Mouse (Mus musculus) liver, embryonic 14.5 days (tissue): ENCODE results near the gene Dock9. TPM values are rescaled to one million over a fixed set of nuclear protein-coding genes. Genes with fewer than 3 reads are reported as not detected.
"Not testable (repeated sequence)": the region's sequence is repeated elsewhere in the genome, so short reads cannot be mapped to it uniquely, and the experiment has no call there.

Source experiments
- ATAC-seq: fragments of 200-750 bp; cut with Nextera tagmentation; 2 replicates; pipeline ENCODE4 v1.8.0; 2017; ENCODE audit warnings: moderate number of reproducible peaks, mild to moderate bottlenecking, moderate library complexity; ENCODE audit not compliant: insufficient read depth
- DNase-seq, 3 experiments: peaks; one replicate each; pipeline ENCODE4 v3.0.0-alpha.2; 2012 to 2013; ENCODE audit warnings: low read depth in 3 of 3, low spot score in 3 of 3
- H3K27ac ChIP-seq: fragments of 300-500 bp; sonication (generic); 2 replicates; pipeline ENCODE4 v1.5.1; 2014; ENCODE audit warnings: moderate library complexity, mild to moderate bottlenecking, control low read depth, inconsistent platforms
- H3K27me3 ChIP-seq: fragments of 300-500 bp; sonication (generic); 2 replicates; pipeline ENCODE4 v1.6.1; 2014; ENCODE audit warnings: mild to moderate bottlenecking, low read length, moderate library complexity; ENCODE audit not compliant: control insufficient read depth, insufficient read depth
- H3K36me3 ChIP-seq: fragments of 300-500 bp; sonication (generic); replicated peaks from 2 replicates; pipeline ENCODE4 v1.6.1; 2014; ENCODE audit warnings: low read depth; ENCODE audit not compliant: control insufficient read depth, insufficient read depth
- H3K4me1 ChIP-seq, 2 experiments: fragments of 200-500 bp in 1 of 2; fragments of 300-500 bp in 1 of 2; sonication (generic) in 1 of 2; replicated peaks; 2 replicates each; pipeline ENCODE4 v1.6.1; 2012 to 2014; ENCODE audit warnings: antibody characterized with exemption in 1 of 2, inconsistent platforms in 1 of 2, low read length in 1 of 2; ENCODE audit not compliant: control insufficient read depth in 2 of 2, insufficient read depth in 2 of 2
- H3K4me2 ChIP-seq: fragments of 300-500 bp; sonication (generic); 2 replicates; pipeline ENCODE4 v1.6.1; 2014; ENCODE audit warnings: low read depth, mild to moderate bottlenecking, control low read depth, moderate library complexity
- H3K4me3 ChIP-seq, 2 experiments: fragments of 200-500 bp in 1 of 2; fragments of 300-500 bp in 1 of 2; sonication (generic) in 1 of 2; 2 replicates each; pipeline ENCODE4 v1.5.1; 2012 to 2014; ENCODE audit warnings: low read depth in 2 of 2, low read length in 2 of 2, mild to moderate bottlenecking in 2 of 2, control low read depth in 1 of 2, inconsistent platforms in 1 of 2, moderate library complexity in 1 of 2; ENCODE audit not compliant: insufficient read depth in 1 of 2
- H3K9ac ChIP-seq: fragments of 300-500 bp; sonication (generic); replicated peaks from 2 replicates; pipeline ENCODE4 v1.6.1; 2014; ENCODE audit warnings: mild to moderate bottlenecking, control low read depth, moderate library complexity
- H3K9me3 ChIP-seq: fragments of 300-500 bp; sonication (generic); 2 replicates; pipeline ENCODE4 v1.6.1; 2016; ENCODE audit warnings: low read length, mixed read lengths; ENCODE audit not compliant: control insufficient read depth
- CTCF ChIP-seq: IDR thresholded peaks from 2 replicates; pipeline ENCODE4 v1.5.1; 2016; ENCODE audit warnings: antibody characterized with exemption, low read depth, control low read depth
- EP300 ChIP-seq: IDR thresholded peaks from 2 replicates; pipeline ENCODE4 v1.6.1; 2016; ENCODE audit warnings: antibody characterized with exemption, low read depth
- WGBS: fragments of 180-500 bp; shearing (Covaris S2); extraction: QIAGEN DNeasy Blood & Tissue Kit; methylation state at CpG from one replicate; pipeline ENCODE4 v1.1.7; 2014; ENCODE audit not compliant: insufficient replicate concordance; 5-methylcytosine and 5-hydroxymethylcytosine counted together
- polyA plus RNA-seq, 2 experiments: library from polyadenylated mRNA; depleted of rRNA in 1 of 2; stranded (reverse) in 1 of 2; unstranded in 1 of 2; fragments of >200 nt; fragmentation: Nextera tagmentation in 1 of 2; extraction: Ambion mirVana in 1 of 2; gene quantifications; 2 replicates each; pipeline versions ENCODE4 v1.2.1 to v1.2.3; 2012 to 2014

Dock9 gene
- polyA plus RNA-seq, 2 experiments: 1.2 to 1.8 TPM

DNA sequence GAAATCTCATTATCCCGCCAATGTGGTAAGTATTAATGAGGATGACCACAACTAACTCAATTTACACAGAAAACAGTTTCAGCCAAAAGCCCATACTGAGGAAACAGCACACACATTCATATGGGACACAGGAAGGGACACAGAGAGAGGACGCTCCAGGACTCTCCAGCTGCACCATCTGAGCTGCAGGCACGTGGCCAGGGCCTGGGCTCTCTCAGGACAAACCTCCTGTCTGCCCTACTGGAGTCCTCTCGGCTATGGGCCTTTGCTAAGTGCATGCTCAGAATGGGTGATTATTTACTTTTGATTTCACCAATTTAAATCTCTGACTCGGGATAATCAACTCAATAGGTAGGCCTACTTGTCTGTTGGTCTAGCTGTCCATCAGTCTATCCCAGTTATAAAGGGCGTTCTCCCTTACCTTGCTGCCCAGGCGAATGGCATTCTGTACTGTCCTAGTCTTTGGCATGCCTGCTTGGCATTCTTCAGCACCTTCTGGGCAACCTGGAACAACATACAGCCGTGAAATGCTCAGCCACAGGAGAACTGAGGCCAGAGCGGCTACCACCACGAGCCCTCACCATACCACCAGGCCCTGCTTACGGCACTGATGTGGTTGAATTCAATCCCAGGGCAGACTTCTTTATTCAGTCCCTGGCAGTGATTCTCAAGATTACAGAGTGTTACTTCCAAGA is 162.8 kb downstream of the Dock9 start:
- ATAC-seq (no peak), DNase-seq (no peak)
- H3K4me1 ChIP-seq: no peaks in the 10 kb centered on the region
- no peak overlapping the region for H3K4me3 ChIP-seq
- H3K36me3 ChIP-seq: no peaks in the 10 kb centered on the region
- no peaks in the 10 kb centered on the region for H3K27me3 ChIP-seq
- WGBS: 71% methylated on average over 11 of the region's 11 CpGs
- H3K9ac ChIP-seq: no peak overlapping the region
- no peak for TF ChIP-seq EP300
- no peak for TF ChIP-seq CTCF
- H3K27ac ChIP-seq: no peak overlapping the region
- no peak overlapping the region for H3K4me2 ChIP-seq
- H3K9me3 ChIP-seq: no peaks in the 10 kb centered on the region

DNA sequence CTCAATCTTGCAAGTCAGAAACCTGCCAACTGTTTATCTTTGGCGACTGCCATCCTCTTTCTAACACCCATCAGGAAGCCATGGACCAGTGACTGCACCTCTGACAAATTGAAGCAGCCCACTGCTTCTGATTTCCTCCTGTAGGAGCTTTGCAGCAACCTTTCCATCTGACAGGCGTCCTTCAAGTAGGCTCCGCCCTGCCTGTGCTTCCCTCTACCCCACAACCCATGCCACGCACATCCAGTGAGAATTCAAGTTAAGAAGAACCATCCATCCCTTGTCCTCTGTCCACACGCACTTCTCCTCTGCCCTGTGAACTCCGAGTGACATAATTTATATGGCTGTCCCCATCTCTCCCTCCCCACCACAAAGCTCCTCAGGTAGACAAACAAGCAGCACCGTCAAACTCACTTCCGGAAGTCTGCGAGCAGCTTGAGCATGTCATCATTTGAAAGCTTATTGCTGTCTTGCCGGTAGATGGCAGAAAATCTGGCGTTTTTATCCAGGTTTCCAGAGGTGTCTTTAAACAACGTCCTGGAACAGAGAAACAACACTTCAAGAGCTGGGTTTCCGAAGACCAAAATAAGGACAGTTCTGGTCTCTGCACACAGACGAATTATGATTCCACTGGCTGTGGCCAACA is 163.4 kb downstream of the Dock9 start:
- Histone ChIP-seq H3K27me3 (no peaks in the 10 kb centered on the region), H3K9me3 (no peaks in the 10 kb centered on the region), H3K36me3 (no peaks in the 10 kb centered on the region), H3K9ac (no peak overlapping the region), H3K4me3 (no peak overlapping the region), H3K4me1 (no peaks in the 10 kb centered on the region), H3K27ac (no peak overlapping the region), H3K4me2 (no peak overlapping the region)
- DNase-seq: no peak
- TF ChIP-seq EP300: no peak
- no peak for TF ChIP-seq CTCF
- ATAC-seq: no peak
- WGBS: 63% methylated on average over 14 of the region's 14 CpGs

GRCm38 (mm10) chr14:121631934-121632333 is 165.7 kb downstream of the Dock9 start:
- Histone ChIP-seq H3K4me2 (no peak overlapping the region), H3K36me3 (no peaks in the 10 kb centered on the region), H3K27me3 (no peaks in the 10 kb centered on the region), H3K4me1 (no peaks in the 10 kb centered on the region), H3K9me3 (no peaks in the 10 kb centered on the region), H3K4me3 (no peak overlapping the region), H3K27ac (no peak overlapping the region), H3K9ac (no peak overlapping the region)
- ATAC-seq: no peak
- DNase-seq: no peak
- TF ChIP-seq EP300: no peak
- no peak for TF ChIP-seq CTCF
- 72% methylated on average over 8 of the region's 8 CpGs for WGBS

GRCm38 (mm10) chr14:121626741-121627140 is 170.9 kb downstream of the Dock9 start:
- Histone ChIP-seq H3K9ac (no peak overlapping the region), H3K4me2 (no peak overlapping the region), H3K27ac (no peak overlapping the region), H3K4me1 (no peaks in the 10 kb centered on the region), H3K36me3 (no peaks in the 10 kb centered on the region), H3K27me3 (no peaks in the 10 kb centered on the region), H3K4me3 (no peak overlapping the region), H3K9me3 (no peaks in the 10 kb centered on the region)
- ATAC-seq: no peak
- no peak for DNase-seq
- WGBS: 74% methylated on average over 12 of the region's 12 CpGs
- TF ChIP-seq EP300: no peak
- no peak for TF ChIP-seq CTCF

DNA sequence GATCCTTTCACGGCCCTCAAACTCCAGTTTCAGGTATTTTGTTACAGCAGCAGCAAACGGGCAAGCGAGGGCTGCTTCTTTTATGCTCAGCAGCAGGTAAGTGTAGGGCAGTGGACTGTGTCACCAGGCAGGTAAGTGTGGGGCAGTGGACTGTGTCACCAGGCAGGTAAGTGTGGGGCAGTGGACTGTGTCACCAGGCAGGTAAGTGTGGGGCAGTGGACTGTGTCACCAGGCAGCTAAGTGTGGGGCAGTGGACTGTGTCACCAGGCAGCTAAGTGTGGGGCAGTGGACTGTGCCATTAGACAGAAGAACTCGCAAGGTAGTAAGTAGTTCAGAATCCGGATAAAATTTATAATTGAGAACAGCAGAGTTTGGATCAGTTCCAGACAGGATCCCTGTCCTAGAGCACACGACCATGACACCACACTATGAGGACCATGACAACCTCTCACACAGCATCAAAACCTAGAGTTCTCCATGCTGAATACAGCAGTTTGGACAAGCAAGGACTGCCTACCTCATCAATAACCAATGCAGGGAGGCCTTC is 173.6 kb downstream of the Dock9 start:
- H3K9ac ChIP-seq, H3K4me3 ChIP-seq, H3K4me1 ChIP-seq, H3K27ac ChIP-seq, H3K9me3 ChIP-seq, H3K36me3 ChIP-seq, ATAC-seq, H3K27me3 ChIP-seq, DNase-seq, H3K4me2 ChIP-seq: not testable (repeated sequence)
- 66% methylated on average over 6 of the region's 6 CpGs for WGBS
